Mouse (Mus musculus) right cerebral cortex, adult 2 months (tissue): ENCODE data around the gene Heg1.

Source experiments
- DNase-seq, 2 experiments: peaks; one replicate each; pipeline ENCODE4 v3.0.0; 2021 to 2022; ENCODE audit warnings: low spot score in 2 of 2

Heg1 gene

GRCm38 (mm10) chr16:33676347-33677312 is 7.5 kb upstream of the Heg1 start:
- DNase-seq = no peak

- no peak for DNase-seq
These were observed 6.9 kb upstream of the Heg1 start for GRCm38 (mm10) chr16:33677313-33677690.

GRCm38 (mm10) chr16:33677901-33678300 is 6.3 kb upstream of the Heg1 start:
- DNase-seq = no peak

GRCm38 (mm10) chr16:33680271-33680670 is 3.9 kb upstream of the Heg1 start:
- no peak for DNase-seq

- no peak for DNase-seq
These were observed 3.4 kb upstream of the Heg1 start for GRCm38 (mm10) chr16:33680816-33681215.

- no peak for DNase-seq
These were observed 2.5 kb upstream of the Heg1 start for GRCm38 (mm10) chr16:33681661-33682060.

- no peak for DNase-seq
These were observed 1.5 kb upstream of the Heg1 start for GRCm38 (mm10) chr16:33682651-33683050.

GRCm38 (mm10) chr16:33683206-33684161 is 686 bp upstream of the Heg1 start:
- DNase-seq = no peak

GRCm38 (mm10) chr16:33684703-33685701 is 832 bp downstream of the Heg1 start:
- no peak for DNase-seq

- DNase-seq = no peak
These were observed 1.9 kb downstream of the Heg1 start for GRCm38 (mm10) chr16:33686056-33686455.

- DNase-seq = no peak
These were observed 3.6 kb downstream of the Heg1 start for GRCm38 (mm10) chr16:33687724-33688123.

GRCm38 (mm10) chr16:33690975-33691747 is 7.0 kb downstream of the Heg1 start:
- no peak for DNase-seq

GRCm38 (mm10) chr16:33693553-33693952 is 9.4 kb downstream of the Heg1 start:
- DNase-seq = no peak

GRCm38 (mm10) chr16:33696811-33697575 is 12.8 kb downstream of the Heg1 start:
- no peak for DNase-seq

GRCm38 (mm10) chr16:33697576-33698276 is 13.6 kb downstream of the Heg1 start:
- no peak for DNase-seq

- no peak for DNase-seq
These were observed 14.2 kb downstream of the Heg1 start for GRCm38 (mm10) chr16:33698277-33698790.

- DNase-seq = no peak
These were observed 16.4 kb downstream of the Heg1 start for GRCm38 (mm10) chr16:33700584-33700983.

- DNase-seq = no peak
These were observed 17.7 kb downstream of the Heg1 start for GRCm38 (mm10) chr16:33701872-33702271.

- no peak for DNase-seq
These were observed 20.1 kb downstream of the Heg1 start for GRCm38 (mm10) chr16:33704289-33704688.
